Mouse (Mus musculus): ENCODE results near the gene Cycs. TPM values are rescaled to one million over a fixed set of nuclear protein-coding genes. Genes with fewer than 3 reads are reported as not detected.

Cycs gene
- polyA plus RNA-seq, 1 experiment from 2014 or later, result 84.4 TPM

GRCm38 (mm10) chr6:50571661-50572060 lies 5.3 kb upstream of the Cycs start:
- 74% methylated on average over 1 of the region's 1 CpGs for WGBS
- Histone ChIP-seq H3K4me3 (ENCODE audit: low read depth, low read length) (no peak overlapping the region), H3K27me3 (ENCODE audit: control insufficient read depth, insufficient read depth, low read length) (no peaks in the 10 kb centered on the region), H3K27ac (replicated peaks) (no peak overlapping the region), H3K36me3 (ENCODE audit: control insufficient read depth, insufficient read depth, low read length) (no peaks in the 10 kb centered on the region), H3K4me2 (replicated peaks; ENCODE audit: low read depth) (no peak overlapping the region), H3K9ac (ENCODE audit: low read length) (no peak overlapping the region), H3K4me1 (replicated peaks; ENCODE audit: control insufficient read depth, insufficient read depth) (no peaks in the 10 kb centered on the region), H3K9me3 (ENCODE audit: control insufficient read depth, low read length) (no peaks in the 10 kb centered on the region)
- no peak for DNase-seq (ENCODE audit: low spot score)
- no peak for TF ChIP-seq CTCF (IDR thresholded peaks at IDR 0.05; ENCODE audit: low read depth)
- TF ChIP-seq EP300 (optimal IDR thresholded peaks at IDR 0.05), result no peak
- ATAC-seq (ENCODE audit: low FRiP score, low TSS enrichment), result no peak

DNA sequence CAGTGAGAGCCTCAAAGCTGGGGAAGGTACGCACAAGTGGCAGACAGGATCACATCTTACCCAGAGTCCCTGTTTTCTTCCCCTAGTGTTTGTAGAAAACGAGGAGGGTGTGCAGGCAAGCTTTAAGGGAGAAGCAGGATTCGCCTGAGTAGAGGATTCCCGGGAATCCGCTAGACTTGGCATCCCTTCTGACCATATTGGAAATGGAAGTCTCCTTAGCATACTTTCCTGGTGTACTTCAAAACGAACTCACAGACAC lies 588 bp upstream of the Cycs start:
- H3K4me1 ChIP-seq (replicated peaks; ENCODE audit: control insufficient read depth, insufficient read depth), result no peaks in the 10 kb centered on the region
- TF ChIP-seq EP300 (optimal IDR thresholded peaks at IDR 0.05) (no peak), CTCF (IDR thresholded peaks at IDR 0.05; ENCODE audit: low read depth) (no peak)
- peak overlapping the region; percentile 90 for H3K27ac ChIP-seq (replicated peaks)
- peak overlapping the region; percentile 81 for H3K4me3 ChIP-seq (ENCODE audit: low read depth, low read length)
- H3K36me3 ChIP-seq (ENCODE audit: control insufficient read depth, insufficient read depth, low read length), result no peaks in the 10 kb centered on the region
- H3K4me2 ChIP-seq (replicated peaks; ENCODE audit: low read depth), result peak overlapping the region; percentile 66
- H3K9ac ChIP-seq (ENCODE audit: low read length), result peak overlapping the region; percentile 79
- no peak for ATAC-seq (ENCODE audit: low FRiP score, low TSS enrichment)
- H3K9me3 ChIP-seq (ENCODE audit: control insufficient read depth, low read length), result no peaks in the 10 kb centered on the region
- whole genome bisulfite sequencing, result 10% methylated on average over 6 of the region's 6 CpGs
- H3K27me3 ChIP-seq (ENCODE audit: control insufficient read depth, insufficient read depth, low read length), result no peaks in the 10 kb centered on the region
- DNase-seq (ENCODE audit: low spot score), result no peak

DNA sequence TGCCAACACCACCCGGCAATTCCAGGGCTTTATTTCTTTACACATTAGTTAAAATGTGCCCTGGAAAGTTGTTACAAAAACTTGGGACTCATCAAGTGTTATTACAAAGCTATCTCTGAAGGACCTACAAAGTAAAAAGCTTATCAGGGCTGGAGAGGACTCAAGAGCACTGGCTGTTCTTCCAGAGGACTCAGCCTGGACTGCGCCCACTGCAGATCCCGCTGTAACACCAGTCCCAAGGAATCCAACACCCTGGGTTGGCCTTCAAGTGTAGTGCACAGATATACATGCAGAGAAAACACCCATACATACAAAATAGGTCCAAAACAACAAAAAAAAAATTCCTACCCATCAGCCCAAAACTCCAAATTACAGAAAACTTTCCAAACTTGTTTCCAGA lies 2.7 kb downstream of the Cycs start:
- no peak overlapping the region for H3K4me2 ChIP-seq (replicated peaks; ENCODE audit: low read depth)
- H3K4me3 ChIP-seq (ENCODE audit: low read depth, low read length), result no peak overlapping the region
- H3K27me3 ChIP-seq (ENCODE audit: control insufficient read depth, insufficient read depth, low read length), result no peaks in the 10 kb centered on the region
- 92% methylated on average over 3 of the region's 3 CpGs for WGBS
- no peak overlapping the region for H3K9ac ChIP-seq (ENCODE audit: low read length)
- H3K36me3 ChIP-seq (ENCODE audit: control insufficient read depth, insufficient read depth, low read length), result no peaks in the 10 kb centered on the region
- H3K27ac ChIP-seq (replicated peaks), result no peak overlapping the region
- no peaks in the 10 kb centered on the region for H3K4me1 ChIP-seq (replicated peaks; ENCODE audit: control insufficient read depth, insufficient read depth)
- TF ChIP-seq CTCF (IDR thresholded peaks at IDR 0.05; ENCODE audit: low read depth) (no peak), EP300 (optimal IDR thresholded peaks at IDR 0.05) (no peak)
- no peaks in the 10 kb centered on the region for H3K9me3 ChIP-seq (ENCODE audit: control insufficient read depth, low read length)
- no peak for ATAC-seq (ENCODE audit: low FRiP score, low TSS enrichment)
- DNase-seq (ENCODE audit: low spot score), result no peak

GRCm38 (mm10) chr6:50562421-50562820 lies 3.9 kb downstream of the Cycs start:
- Histone ChIP-seq H3K27me3 (ENCODE audit: control insufficient read depth, insufficient read depth, low read length) (no peaks in the 10 kb centered on the region), H3K4me2 (replicated peaks; ENCODE audit: low read depth) (no peak overlapping the region), H3K4me1 (replicated peaks; ENCODE audit: control insufficient read depth, insufficient read depth) (no peaks in the 10 kb centered on the region), H3K4me3 (ENCODE audit: low read depth, low read length) (no peak overlapping the region), H3K27ac (replicated peaks) (no peak overlapping the region), H3K9ac (ENCODE audit: low read length) (no peak overlapping the region), H3K36me3 (ENCODE audit: control insufficient read depth, insufficient read depth, low read length) (no peaks in the 10 kb centered on the region), H3K9me3 (ENCODE audit: control insufficient read depth, low read length) (no peaks in the 10 kb centered on the region)
- ATAC-seq (ENCODE audit: low FRiP score, low TSS enrichment) (no peak), DNase-seq (ENCODE audit: low spot score) (no peak)
- 91% methylated on average over 4 of the region's 4 CpGs for WGBS
- TF ChIP-seq CTCF (IDR thresholded peaks at IDR 0.05; ENCODE audit: low read depth) (no peak), EP300 (optimal IDR thresholded peaks at IDR 0.05) (no peak)

GRCm38 (mm10) chr6:50560776-50561175 lies 5.6 kb downstream of the Cycs start:
- no peak for TF ChIP-seq EP300 (optimal IDR thresholded peaks at IDR 0.05)
- no peak for TF ChIP-seq CTCF (IDR thresholded peaks at IDR 0.05; ENCODE audit: low read depth)
- no peak overlapping the region for H3K27ac ChIP-seq (replicated peaks)
- no peak overlapping the region for H3K4me3 ChIP-seq (ENCODE audit: low read depth, low read length)
- H3K9ac ChIP-seq (ENCODE audit: low read length), result no peak overlapping the region
- H3K27me3 ChIP-seq (ENCODE audit: control insufficient read depth, insufficient read depth, low read length), result no peaks in the 10 kb centered on the region
- no peak overlapping the region for H3K4me2 ChIP-seq (replicated peaks; ENCODE audit: low read depth)
- ATAC-seq (ENCODE audit: low FRiP score, low TSS enrichment) (peak; percentile 72; the same call in 1 of the 2 replicates), DNase-seq (ENCODE audit: low spot score) (no peak)
- H3K36me3 ChIP-seq (ENCODE audit: control insufficient read depth, insufficient read depth, low read length), result no peaks in the 10 kb centered on the region
- H3K4me1 ChIP-seq (replicated peaks; ENCODE audit: control insufficient read depth, insufficient read depth), result no peaks in the 10 kb centered on the region
- 91% methylated on average over 1 of the region's 1 CpGs for WGBS
- no peaks in the 10 kb centered on the region for H3K9me3 ChIP-seq (ENCODE audit: control insufficient read depth, low read length)

DNA sequence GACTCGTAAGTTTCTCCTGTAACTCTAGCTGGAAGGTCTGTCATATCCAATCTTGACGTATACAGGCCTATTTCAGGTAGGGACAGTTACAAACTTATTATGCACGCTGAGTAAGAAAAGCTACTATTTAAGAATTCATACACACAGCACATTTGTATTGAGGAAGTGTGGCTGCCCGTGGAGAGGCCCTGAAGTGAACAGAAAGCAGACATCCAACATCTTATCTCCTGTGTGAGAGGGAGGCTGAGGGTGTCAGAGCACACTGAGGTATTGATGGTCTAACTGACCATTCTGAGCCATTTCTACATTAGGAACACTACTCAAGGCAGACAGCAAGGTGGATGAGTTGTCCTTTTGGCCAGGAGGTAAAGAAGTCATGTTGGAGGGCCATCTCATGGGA lies 7.5 kb downstream of the Cycs start:
- WGBS, result 82% methylated on average over 4 of the region's 4 CpGs
- no peak overlapping the region for H3K9ac ChIP-seq (ENCODE audit: low read length)
- TF ChIP-seq EP300 (optimal IDR thresholded peaks at IDR 0.05) (no peak), CTCF (IDR thresholded peaks at IDR 0.05; ENCODE audit: low read depth) (no peak)
- ATAC-seq (ENCODE audit: low FRiP score, low TSS enrichment) (no peak), DNase-seq (ENCODE audit: low spot score) (no peak)
- no peak overlapping the region for H3K27ac ChIP-seq (replicated peaks)
- H3K36me3 ChIP-seq (ENCODE audit: control insufficient read depth, insufficient read depth, low read length), result no peaks in the 10 kb centered on the region
- H3K27me3 ChIP-seq (ENCODE audit: control insufficient read depth, insufficient read depth, low read length), result no peaks in the 10 kb centered on the region
- H3K4me1 ChIP-seq (replicated peaks; ENCODE audit: control insufficient read depth, insufficient read depth), result no peaks in the 10 kb centered on the region
- no peak overlapping the region for H3K4me2 ChIP-seq (replicated peaks; ENCODE audit: low read depth)
- H3K9me3 ChIP-seq (ENCODE audit: control insufficient read depth, low read length), result no peaks in the 10 kb centered on the region
- H3K4me3 ChIP-seq (ENCODE audit: low read depth, low read length), result no peak overlapping the region

Data from stomach, postnatal 0 days (tissue).